Mouse (Mus musculus) ES-E14 (cell line): ENCODE measurements at regions not wholly inside any gene's neighbourhood (a gene's known extent, or its start where the extent isn't known, plus 50 kb on each side); places are given as distances from the start of the nearest gene placed in this dataset.

ENCODE experiments used
- DNase-seq: peaks from one replicate; pipeline ENCODE4 v3.0.0-alpha.2; 2013; ENCODE audit warnings: low read depth, low spot score
- H3K27ac ChIP-seq: 2 replicates; pipeline ENCODE4 v1.5.1; 2012; ENCODE audit warnings: low read depth, mild to moderate bottlenecking, low read length, moderate library complexity, mixed read lengths; ENCODE audit not compliant: poor library complexity, insufficient read depth, severe bottlenecking
- H3K36me3 ChIP-seq: 2 replicates; pipeline ENCODE4 v1.6.1; 2012; ENCODE audit warnings: mild to moderate bottlenecking, low read length, moderate library complexity, mixed read lengths; ENCODE audit not compliant: control insufficient read depth, poor library complexity, insufficient read depth, severe bottlenecking
- H3K4me1 ChIP-seq, 2 experiments: fragments of 150-350 bp in 1 of 2; sonication (generic) in 1 of 2; 2 replicates each; pipeline ENCODE4 v1.6.1; 2012; ENCODE audit warnings: low read length in 2 of 2, mild to moderate bottlenecking in 1 of 2, mixed read lengths in 1 of 2; ENCODE audit not compliant: control insufficient read depth in 2 of 2, insufficient read depth in 2 of 2, poor library complexity in 1 of 2
- H3K4me3 ChIP-seq, 2 experiments: fragments of 150-350 bp in 1 of 2; sonication (generic) in 1 of 2; 2 replicates each; pipeline ENCODE4 v1.5.1; 2012; ENCODE audit warnings: low read length in 2 of 2, low read depth in 1 of 2, mild to moderate bottlenecking in 1 of 2, mixed read lengths in 1 of 2; ENCODE audit not compliant: insufficient read depth in 1 of 2, poor library complexity in 1 of 2, severe bottlenecking in 1 of 2
- H3K9ac ChIP-seq: 2 replicates; pipeline ENCODE4 v1.6.1; 2012; ENCODE audit warnings: low read depth, mild to moderate bottlenecking, low read length, mixed read lengths; ENCODE audit not compliant: poor library complexity, insufficient read depth, severe bottlenecking
- H3K9me3 ChIP-seq: fragments of 150-350 bp; sonication (generic); 2 replicates; pipeline ENCODE4 v1.6.1; 2012; ENCODE audit warnings: low read depth, mild to moderate bottlenecking, low read length; ENCODE audit not compliant: control insufficient read depth, insufficient read depth
- CHD2 ChIP-seq: IDR thresholded peaks from 2 replicates; pipeline ENCODE4 v1.6.1; 2014; ENCODE audit warnings: mild to moderate bottlenecking, low read depth, low read length, inconsistent platforms
- HCFC1 ChIP-seq: IDR thresholded peaks from 2 replicates; pipeline ENCODE4 v1.6.1; 2012; ENCODE audit warnings: low read length, inconsistent platforms, borderline replicate concordance; ENCODE audit not compliant: insufficient read depth
- MAFK ChIP-seq: IDR thresholded peaks from 2 replicates; pipeline ENCODE4 v1.6.1; 2014; ENCODE audit warnings: mild to moderate bottlenecking, low read depth, low read length, inconsistent platforms; ENCODE audit not compliant: insufficient read depth
- ZC3H11A ChIP-seq: IDR thresholded peaks from 2 replicates; pipeline ENCODE4 v1.6.1; 2012; ENCODE audit warnings: low read depth, mild to moderate bottlenecking, inconsistent platforms, low read length, borderline replicate concordance
- ZNF384 ChIP-seq: IDR thresholded peaks from 2 replicates; pipeline ENCODE4 v1.6.1; 2012; ENCODE audit warnings: low read depth, low read length, inconsistent platforms
- in situ Hi-C, 2 experiments: fragments of 600-800 bp; cut with MboI; formaldehyde crosslinking; loops; one replicate each; pipeline ENCODE4 v1.15.1; 2025; ENCODE audit warnings: low sequenced_read_pairs in 2 of 2, inconsistent platforms in 1 of 2; ENCODE audit not compliant: unreplicated experiment in 2 of 2

DNA sequence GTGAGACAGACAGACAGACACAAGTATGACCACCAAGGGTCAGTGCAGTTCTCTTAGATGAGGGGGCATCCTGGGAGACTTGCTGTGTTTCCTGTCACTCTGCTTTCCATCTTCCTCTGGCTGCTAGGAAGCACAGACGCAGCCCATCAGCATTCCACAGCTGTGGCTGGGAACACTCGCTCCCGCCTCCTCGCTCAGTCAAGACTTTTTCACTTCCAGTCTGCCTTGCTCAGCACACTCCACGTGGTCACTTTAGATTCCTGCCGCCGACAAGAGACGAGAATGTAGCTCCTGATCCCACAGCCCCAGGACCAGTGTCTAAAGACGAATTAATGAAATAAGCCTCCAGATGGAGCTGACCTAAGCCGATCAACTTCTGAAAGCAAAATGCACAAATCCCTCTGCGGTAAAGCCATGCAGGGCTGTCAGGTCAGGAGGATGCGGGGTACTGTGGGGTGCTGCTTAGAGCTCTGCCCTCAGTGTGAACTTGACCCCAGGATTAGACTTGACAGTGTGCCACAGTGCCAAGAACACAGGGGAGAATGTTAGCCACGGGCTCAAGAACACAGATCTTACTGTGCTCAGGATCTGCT is 348.6 kb downstream of the Rps6kc1 start:
- Histone ChIP-seq H3K27ac (no peak overlapping the region), H3K4me3 (no peak overlapping the region), H3K36me3 (no peaks in the 10 kb centered on the region), H3K9me3 (no peaks in the 10 kb centered on the region), H3K4me1 (no peaks in the 10 kb centered on the region), H3K9ac (no peak overlapping the region)
- TF ChIP-seq MAFK (no peak), HCFC1 (no peak), CHD2 (no peak), ZNF384 (no peak), ZC3H11A (no peak)
- in situ Hi-C loops = no loop called here
- DNase-seq = no peak

GRCm38 (mm10) chr1:190560086-190560485 is 351.5 kb downstream of the Rps6kc1 start:
- TF ChIP-seq CHD2 (no peak), MAFK (no peak), ZC3H11A (no peak), HCFC1 (no peak), ZNF384 (no peak)
- H3K27ac ChIP-seq = no peak overlapping the region
- H3K9me3 ChIP-seq = no peaks in the 10 kb centered on the region
- H3K4me3 ChIP-seq = no peak overlapping the region
- no peak for DNase-seq
- in situ Hi-C loops = no loop called here
- no peaks in the 10 kb centered on the region for H3K4me1 ChIP-seq
- no peaks in the 10 kb centered on the region for H3K36me3 ChIP-seq
- no peak overlapping the region for H3K9ac ChIP-seq

DNA sequence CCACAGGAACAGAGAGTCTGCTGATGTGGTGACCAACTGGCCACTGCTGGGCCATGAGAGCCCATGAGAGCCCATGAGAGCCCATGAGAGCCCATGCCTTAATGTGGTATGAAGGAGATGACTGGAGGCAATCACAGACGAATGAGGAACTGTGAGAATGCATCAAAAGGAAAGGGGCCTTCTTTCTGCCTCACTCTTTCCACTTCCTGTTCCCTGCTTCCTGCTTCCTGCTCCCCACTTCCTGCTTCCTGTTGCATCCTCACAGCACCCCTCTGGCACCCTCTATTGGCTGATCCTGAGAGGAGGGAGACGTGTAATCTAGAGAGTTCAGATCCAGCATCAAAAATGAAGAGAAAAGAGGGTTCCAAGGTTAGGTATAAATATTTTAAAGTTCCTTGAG is 369.7 kb downstream of the Rps6kc1 start:
- Histone ChIP-seq H3K9ac (no peak overlapping the region), H3K4me3 (no peak overlapping the region), H3K4me1 (no peaks in the 10 kb centered on the region), H3K36me3 (no peaks in the 10 kb centered on the region), H3K9me3 (no peaks in the 10 kb centered on the region), H3K27ac (no peak overlapping the region)
- in situ Hi-C loops = no loop called here
- DNase-seq = peak; percentile 11
- TF ChIP-seq CHD2 (no peak), ZC3H11A (no peak), ZNF384 (no peak), MAFK (no peak), HCFC1 (no peak)

- in situ Hi-C loops = no loop called here
- H3K9ac ChIP-seq = no peak overlapping the region
- no peaks in the 10 kb centered on the region for H3K9me3 ChIP-seq
- H3K4me1 ChIP-seq = peaks cover 0 to 4% of the 10 kb centered on the region in 2 experiments; a peak in 2 of 4 replicates
- no peak for TF ChIP-seq MAFK
- no peak for TF ChIP-seq ZC3H11A
- TF ChIP-seq ZNF384 = no peak
- TF ChIP-seq HCFC1 = no peak
- no peak for TF ChIP-seq CHD2
- no peak overlapping the region for H3K4me3 ChIP-seq
- DNase-seq = no peak
- no peaks in the 10 kb centered on the region for H3K36me3 ChIP-seq
- H3K27ac ChIP-seq = no peak overlapping the region
Observed at GRCm38 (mm10) chr1:190532879-190533676, 362.6 kb upstream of the Prox1 start.
